Mouse (Mus musculus) spleen, postnatal 10 days (tissue): ENCODE results near the gene Golga5.

Experiments used
- DNase-seq, 2 experiments: peaks; one replicate each; pipeline ENCODE4 v3.0.0; 2021 to 2022; ENCODE audit warnings: low spot score in 2 of 2

The Golga5 gene

GRCm38 (mm10) chr12:102514151-102514550 lies 45.2 kb downstream of the Golga5 start:
- no peak for DNase-seq

GRCm38 (mm10) chr12:102514751-102515150 lies 45.8 kb downstream of the Golga5 start:
- no peak for DNase-seq

DNA sequence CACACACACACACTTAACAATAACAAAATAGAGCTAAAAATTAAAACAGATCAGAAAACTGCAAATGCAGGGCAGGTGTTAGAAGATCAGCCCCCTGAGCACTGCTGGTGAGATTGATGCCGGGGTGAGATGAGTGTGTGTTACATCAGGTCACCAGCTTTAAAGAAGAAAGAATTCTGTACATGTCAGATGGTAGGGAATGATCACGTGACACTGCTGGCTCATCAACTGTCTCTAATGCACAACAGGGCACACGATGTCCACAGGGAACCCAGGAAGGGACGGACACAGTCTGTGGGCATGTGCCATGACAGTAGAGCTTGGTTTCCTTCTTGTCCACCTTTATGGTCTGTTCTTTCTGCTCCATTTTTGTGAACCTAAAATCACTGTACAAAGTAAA lies 47.2 kb downstream of the Golga5 start:
- DNase-seq: no peak

- no peak for DNase-seq
Observed at GRCm38 (mm10) chr12:102517647-102518046, 48.7 kb downstream of the Golga5 start.

GRCm38 (mm10) chr12:102519929-102520720 lies 51.2 kb downstream of the Golga5 start:
- DNase-seq: no peak

DNA sequence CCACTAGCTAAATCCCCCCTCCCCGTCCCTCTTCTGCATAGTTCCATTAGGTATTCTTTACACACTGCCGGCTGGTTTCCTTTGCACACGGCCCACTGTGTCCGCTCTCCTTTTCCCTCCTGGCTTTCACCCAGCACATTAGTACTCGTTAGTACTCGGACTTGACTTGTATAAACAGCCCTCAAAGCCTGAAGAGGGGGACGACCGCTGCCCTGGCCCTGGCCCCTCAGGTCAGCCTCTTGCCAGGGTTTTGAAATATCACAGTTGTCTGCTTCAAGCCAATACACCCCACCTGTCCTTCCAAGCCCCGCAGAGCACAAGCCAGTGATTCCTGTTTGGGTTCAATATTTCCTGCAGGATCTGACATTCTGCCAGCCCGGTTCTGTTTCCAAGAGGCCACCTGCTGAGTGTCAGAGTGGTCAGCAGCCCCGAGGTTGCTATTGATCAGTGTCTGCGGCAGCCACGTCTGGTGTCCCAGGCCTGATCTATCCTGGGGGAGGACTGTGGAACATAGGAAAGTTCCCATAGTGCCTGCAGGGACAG lies 52.9 kb downstream of the Golga5 start:
- no peak for DNase-seq

DNA sequence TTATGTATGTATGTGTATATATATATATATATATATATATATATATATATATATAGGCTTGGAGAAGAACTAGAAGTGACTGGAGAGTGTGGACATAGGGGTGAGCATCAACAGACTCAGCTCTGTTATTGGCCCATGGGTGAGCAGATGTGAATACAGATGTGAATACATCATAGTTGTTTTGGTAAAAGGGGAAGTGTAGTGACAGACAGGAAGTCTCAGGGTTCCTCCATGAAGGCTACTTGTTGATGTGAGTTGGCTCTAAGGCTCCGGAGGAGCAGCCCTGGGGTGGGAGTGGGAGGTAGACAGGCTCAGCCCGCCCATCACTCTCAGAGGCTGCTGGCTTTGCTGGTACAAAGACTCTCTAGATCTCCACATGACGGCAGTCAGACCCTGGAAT lies 55.3 kb downstream of the Golga5 start:
- no peak for DNase-seq

GRCm38 (mm10) chr12:102524760-102525159 lies 55.8 kb downstream of the Golga5 start:
- DNase-seq: peak in 1 of 2 experiments; percentile 22

DNA sequence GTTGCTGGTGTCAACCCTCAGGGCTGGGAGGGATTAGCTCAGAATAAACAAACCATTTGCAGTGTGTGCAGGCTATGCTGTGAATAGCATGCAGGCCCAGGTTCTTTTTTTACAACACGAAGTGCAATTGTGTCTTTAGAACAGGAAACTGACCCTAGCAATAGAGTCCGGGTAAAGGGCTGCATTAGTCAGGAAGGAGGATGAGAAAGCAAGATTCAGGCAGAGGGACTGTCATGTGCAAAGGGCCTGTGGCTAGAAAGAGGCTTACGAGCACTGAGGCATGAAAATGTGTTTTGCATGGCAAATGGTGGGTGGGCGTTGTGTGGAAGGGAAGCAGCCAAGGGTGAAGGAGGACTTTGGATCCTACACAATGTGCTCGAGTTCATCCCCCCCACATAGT lies 59.1 kb downstream of the Golga5 start:
- DNase-seq: no peak

- DNase-seq: no peak
Observed at GRCm38 (mm10) chr12:102535796-102536195, 66.9 kb downstream of the Golga5 start.

- DNase-seq: no peak
Observed at GRCm38 (mm10) chr12:102540278-102540677, 71.3 kb downstream of the Golga5 start.

DNA sequence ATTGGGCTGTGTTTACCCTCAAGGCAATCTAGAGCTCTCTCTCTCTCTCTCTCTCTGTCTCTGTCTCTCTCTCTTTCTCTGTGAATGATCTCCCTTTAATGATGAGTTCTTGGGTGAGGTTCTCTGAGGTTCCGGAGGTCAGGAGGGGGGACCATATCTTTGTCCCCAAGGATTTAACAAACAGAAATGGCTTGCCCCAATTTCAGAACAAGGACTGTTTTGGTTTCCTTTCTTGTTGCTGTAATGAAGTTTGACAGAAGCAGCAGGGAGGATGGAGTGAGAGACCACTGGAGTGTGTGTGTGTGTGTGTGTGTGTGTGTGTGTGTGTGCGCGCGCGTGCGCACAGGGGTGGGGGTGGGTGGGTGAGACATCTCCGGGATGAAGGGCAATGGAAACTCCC lies 72.2 kb downstream of the Golga5 start:
- DNase-seq: no peak

GRCm38 (mm10) chr12:102545122-102545521 lies 76.2 kb downstream of the Golga5 start:
- no peak for DNase-seq
